10 mouse cellular contexts compared by ENCODE assay signal in the genomic region with DNA sequence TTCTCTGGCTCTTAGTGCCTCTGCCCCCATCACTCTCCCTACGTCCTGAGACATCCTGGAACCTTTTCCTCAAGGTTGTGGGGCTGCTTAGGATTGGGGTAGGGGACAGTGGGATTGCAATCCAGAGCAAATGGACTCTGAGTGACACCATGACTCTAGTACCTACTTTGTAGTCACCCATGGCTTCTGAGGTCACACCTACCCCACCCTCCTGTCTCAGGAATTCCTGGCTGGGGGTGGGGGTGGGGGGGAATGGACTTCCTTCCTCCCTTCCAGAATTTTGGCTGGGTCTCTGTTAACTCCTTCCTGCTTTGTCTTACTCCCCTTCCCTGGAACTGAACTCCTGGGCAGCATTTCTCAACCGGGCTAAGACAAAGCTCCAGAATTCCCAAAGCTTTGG. TPM values are rescaled to one million over a fixed set of nuclear protein-coding genes. Genes with fewer than 3 reads are reported as not detected.
A peak's percentile ranks its signal among the peaks of the same experiment; 100 is the strongest.
DNase-seq lines count a peak whose midpoint lies in the region; ATAC-seq lines count a peak whose summit lies in the region.
"Had no signal": no experiment of that assay in that cellular context is flagged by ENCODE, and none has a peak within 500 bp of the region (broad histone marks: within the 10 kb centered on the region; RNA-seq: fewer than 3 reads in every experiment).

No protein-coding gene starts in this region.

- H3K9me3 ChIP-seq in kidney, embryonic 16.5 days (ENCODE audit: low read length), result no peaks in the 10 kb centered on the region
- H3K9me3 ChIP-seq in embryonic facial prominence, embryonic 12.5 days, result no peaks in the 10 kb centered on the region
- H3K9me3 ChIP-seq in limb, embryonic 13.5 days, result no peaks in the 10 kb centered on the region; the same call in 1 of the 2 replicates
- no peaks in the 10 kb centered on the region for H3K9me3 ChIP-seq in forebrain, embryonic 14.5 days (replicated peaks; ENCODE audit: control insufficient read depth, low read length)

- WGBS in kidney, embryonic 16.5 days, result 58% methylated on average over 2 of the region's 2 CpGs
- WGBS in embryonic facial prominence, embryonic 12.5 days, result 70% methylated on average over 2 of the region's 2 CpGs
- WGBS in limb, embryonic 13.5 days, result 59% methylated on average over 2 of the region's 2 CpGs
- 73% methylated on average over 2 of the region's 2 CpGs for WGBS in forebrain, embryonic 14.5 days

- H3K4me1 ChIP-seq in kidney, embryonic 16.5 days (ENCODE audit: insufficient read depth, low read length), result peaks cover 29% of the 10 kb centered on the region
- H3K4me1 ChIP-seq in brown adipose tissue, adult 24 weeks (ENCODE audit: control insufficient read depth, insufficient read depth, insufficient read length, low read length), result peaks cover 4% of the 10 kb centered on the region; the same call in 1 of the 2 replicates
- H3K4me1 ChIP-seq in embryonic facial prominence, embryonic 12.5 days, result peaks cover 20% of the 10 kb centered on the region
- H3K4me1 ChIP-seq in limb, embryonic 13.5 days, result peaks cover 53% of the 10 kb centered on the region
- peaks cover 3% of the 10 kb centered on the region; the same call in 1 of the 2 replicates for H3K4me1 ChIP-seq in forebrain, embryonic 14.5 days (ENCODE audit: control insufficient read depth, insufficient read depth, low read length)

- ATAC-seq in kidney, embryonic 16.5 days (ENCODE audit: low FRiP score, low TSS enrichment), result no peak
- no peak for ATAC-seq in embryonic facial prominence, embryonic 12.5 days (ENCODE audit: insufficient number of reproducible peaks, insufficient read depth, low FRiP score, low TSS enrichment)
- no peak for ATAC-seq in limb, embryonic 13.5 days (ENCODE audit: low FRiP score, low read depth)
- no peak for ATAC-seq in forebrain, embryonic 14.5 days

- H3K4me2 ChIP-seq in kidney, embryonic 16.5 days (replicated peaks; ENCODE audit: low read depth, low read length), result peak overlapping the region; percentile 85
- 0 out of 2 replicates have a peak overlapping the region, but pooled peaks have one; percentile 80 for H3K4me2 ChIP-seq in embryonic facial prominence, embryonic 12.5 days (replicated peaks)
- peak overlapping the region; percentile 78 for H3K4me2 ChIP-seq in limb, embryonic 13.5 days (replicated peaks)
- no peak overlapping the region for H3K4me2 ChIP-seq in forebrain, embryonic 14.5 days (ENCODE audit: low read length)

- peak overlapping the region; percentile 60 for H3K4me3 ChIP-seq in kidney, embryonic 16.5 days (ENCODE audit: low read length)
- peak overlapping the region; percentile 76 for H3K4me3 ChIP-seq in brown adipose tissue, adult 24 weeks (ENCODE audit: insufficient read depth, low read depth, low read length)
- H3K4me3 ChIP-seq in embryonic facial prominence, embryonic 12.5 days, result no peak overlapping the region
- peak overlapping the region; percentile 59 for H3K4me3 ChIP-seq in limb, embryonic 13.5 days
- no peak overlapping the region for H3K4me3 ChIP-seq in forebrain, embryonic 14.5 days (ENCODE audit: low read depth, low read length)

- H3K27me3 ChIP-seq in kidney, embryonic 16.5 days (ENCODE audit: insufficient read depth, low read length), result no peaks in the 10 kb centered on the region
- peaks cover 30% of the 10 kb centered on the region for H3K27me3 ChIP-seq in embryonic facial prominence, embryonic 12.5 days
- no peaks in the 10 kb centered on the region for H3K27me3 ChIP-seq in limb, embryonic 13.5 days
- no peaks in the 10 kb centered on the region for H3K27me3 ChIP-seq in forebrain, embryonic 14.5 days (replicated peaks; ENCODE audit: control insufficient read depth, insufficient read depth, low read length)

- no peak overlapping the region for H3K27ac ChIP-seq in kidney, embryonic 16.5 days (ENCODE audit: low read length)
- H3K27ac ChIP-seq in brown adipose tissue, adult 24 weeks (replicated peaks; ENCODE audit: low read depth, low read length), result peak overlapping the region; percentile 99
- H3K27ac ChIP-seq in embryonic facial prominence, embryonic 12.5 days, result no peak overlapping the region
- H3K27ac ChIP-seq in limb, embryonic 13.5 days, result no peak overlapping the region; the same call in 1 of the 2 replicates
- no peak overlapping the region for H3K27ac ChIP-seq in forebrain, embryonic 14.5 days (ENCODE audit: low read depth, low read length)

- H3K36me3 ChIP-seq in kidney, embryonic 16.5 days (ENCODE audit: insufficient read depth, low read length), result no peaks in the 10 kb centered on the region
- H3K36me3 ChIP-seq in embryonic facial prominence, embryonic 12.5 days, result no peaks in the 10 kb centered on the region
- H3K36me3 ChIP-seq in limb, embryonic 13.5 days, result no peaks in the 10 kb centered on the region
- H3K36me3 ChIP-seq in forebrain, embryonic 14.5 days (ENCODE audit: control insufficient read depth, insufficient read depth, low read length), result no peaks in the 10 kb centered on the region

- no peak for DNase-seq in kidney, postnatal 36 days
- no peak for DNase-seq in embryo, embryonic 10.5 days (ENCODE audit: low spot score)
- no peak for DNase-seq in forebrain, embryonic 14.5 days (ENCODE audit: low spot score)
- DNase-seq: cerebellum, postnatal 14 days; gastrocnemius, postnatal 14 days; kidney, postnatal 4 days had no signal

- H3K9ac ChIP-seq in kidney, embryonic 16.5 days (replicated peaks; ENCODE audit: low read length), result no peak overlapping the region
- H3K9ac ChIP-seq in embryonic facial prominence, embryonic 12.5 days, result no peak overlapping the region
- no peak overlapping the region for H3K9ac ChIP-seq in limb, embryonic 13.5 days
- no peak overlapping the region for H3K9ac ChIP-seq in forebrain, embryonic 14.5 days (ENCODE audit: low read length)

RNA-seq across cellular contexts. Expression of gene Gpr4, which starts 1.0 kb away (rescaled TPM):
- polyA plus RNA-seq in kidney, embryonic 16.5 days (2015; fragmentation: Nextera tagmentation; extraction: Ambion mirVana), result 4.0 and 4.3 TPM in 2 replicates
- 3.8 and 4.7 TPM in 2 replicates for polyA plus RNA-seq in brown adipose tissue, adult 24 weeks (2012; ENCODE audit: insufficient read depth, insufficient read length, missing spikeins)
- polyA plus RNA-seq in embryonic facial prominence, embryonic 12.5 days (2016; fragmentation: Nextera tagmentation; extraction: Ambion mirVana), result 1.4 and 1.7 TPM in 2 replicates
- 4.6 and 6.2 TPM in 2 replicates for polyA plus RNA-seq in limb, embryonic 13.5 days (2015; fragmentation: Nextera tagmentation; extraction: Ambion mirVana)
- polyA plus RNA-seq in forebrain, embryonic 14.5 days (2014; fragmentation: Nextera tagmentation; extraction: Ambion mirVana), result 1.8 and 2.3 TPM in 2 replicates

RNA-seq across cellular contexts. Expression of gene Opa3, which starts 14.7 kb away (rescaled TPM):
- 42.9 and 44.6 TPM in 2 replicates for polyA plus RNA-seq in kidney, embryonic 16.5 days (2015; fragmentation: Nextera tagmentation; extraction: Ambion mirVana)
- polyA plus RNA-seq in brown adipose tissue, adult 24 weeks (2012; ENCODE audit: insufficient read depth, insufficient read length, missing spikeins), result 28.9 and 29.2 TPM in 2 replicates
- 38.2 and 40.1 TPM in 2 replicates for polyA plus RNA-seq in embryonic facial prominence, embryonic 12.5 days (2016; fragmentation: Nextera tagmentation; extraction: Ambion mirVana)
- 35.2 and 35.7 TPM in 2 replicates for polyA plus RNA-seq in limb, embryonic 13.5 days (2015; fragmentation: Nextera tagmentation; extraction: Ambion mirVana)
- polyA plus RNA-seq in forebrain, embryonic 14.5 days (2014; fragmentation: Nextera tagmentation; extraction: Ambion mirVana), result 42.5 TPM in 2 replicates

RNA-seq across cellular contexts. Expression of gene Eml2, which starts 37.2 kb away (rescaled TPM):
- 12.0 and 14.5 TPM in 2 replicates for polyA plus RNA-seq in kidney, embryonic 16.5 days (2015; fragmentation: Nextera tagmentation; extraction: Ambion mirVana)
- 7.7 and 9.2 TPM in 2 replicates for polyA plus RNA-seq in brown adipose tissue, adult 24 weeks (2012; ENCODE audit: insufficient read depth, insufficient read length, missing spikeins)
- polyA plus RNA-seq in embryonic facial prominence, embryonic 12.5 days (2016; fragmentation: Nextera tagmentation; extraction: Ambion mirVana), result 4.5 and 4.9 TPM in 2 replicates
- polyA plus RNA-seq in limb, embryonic 13.5 days (2015; fragmentation: Nextera tagmentation; extraction: Ambion mirVana), result 5.2 and 5.5 TPM in 2 replicates
- 3.4 TPM in 2 replicates for polyA plus RNA-seq in forebrain, embryonic 14.5 days (2014; fragmentation: Nextera tagmentation; extraction: Ambion mirVana)

RNA-seq across cellular contexts. Expression of gene Gipr, which starts 47.5 kb away (rescaled TPM):
- polyA plus RNA-seq in kidney, embryonic 16.5 days (2015; fragmentation: Nextera tagmentation; extraction: Ambion mirVana), result 0.37 and 0.60 TPM in 2 replicates
- polyA plus RNA-seq in brown adipose tissue, adult 24 weeks (2012; ENCODE audit: insufficient read depth, insufficient read length, missing spikeins), result 0.44 TPM in 1 of 2 replicates, not detected in the other
- 0.54 and 0.84 TPM in 2 replicates for polyA plus RNA-seq in embryonic facial prominence, embryonic 12.5 days (2016; fragmentation: Nextera tagmentation; extraction: Ambion mirVana)
- 0.29 and 0.41 TPM in 2 replicates for polyA plus RNA-seq in limb, embryonic 13.5 days (2015; fragmentation: Nextera tagmentation; extraction: Ambion mirVana)
- polyA plus RNA-seq in forebrain, embryonic 14.5 days (2014; fragmentation: Nextera tagmentation; extraction: Ambion mirVana), result 4.8 and 8.2 TPM in 2 replicates

RNA-seq across cellular contexts. Expression of gene Vasp, which starts 58.2 kb away (rescaled TPM):
- polyA plus RNA-seq in kidney, embryonic 16.5 days (2015; fragmentation: Nextera tagmentation; extraction: Ambion mirVana), result 81.0 and 86.9 TPM in 2 replicates
- 13.4 and 19.2 TPM in 2 replicates for polyA plus RNA-seq in brown adipose tissue, adult 24 weeks (2012; ENCODE audit: insufficient read depth, insufficient read length, missing spikeins)
- 68.2 and 69.3 TPM in 2 replicates for polyA plus RNA-seq in embryonic facial prominence, embryonic 12.5 days (2016; fragmentation: Nextera tagmentation; extraction: Ambion mirVana)
- 68.9 and 69.0 TPM in 2 replicates for polyA plus RNA-seq in limb, embryonic 13.5 days (2015; fragmentation: Nextera tagmentation; extraction: Ambion mirVana)
- 27.1 and 32.3 TPM in 2 replicates for polyA plus RNA-seq in forebrain, embryonic 14.5 days (2014; fragmentation: Nextera tagmentation; extraction: Ambion mirVana)

Comparison
In these comparisons a context has a peak if more than half of its experiments do, and no peak if none do; other contexts are left out.
1. H3K4me3 ChIP-seq: peak in kidney, embryonic 16.5 days (single experiment), brown adipose tissue, adult 24 weeks (single experiment) and limb, embryonic 13.5 days (single experiment); none in embryonic facial prominence, embryonic 12.5 days (single experiment) and forebrain, embryonic 14.5 days (single experiment).